Mouse (Mus musculus) cerebellum, postnatal 14 days (tissue): ENCODE measurements at regions not wholly inside any gene's neighbourhood (a gene's known extent, or its start where the extent isn't known, plus 50 kb on each side); places are given as distances from the start of the nearest gene placed in this dataset.

Experiments used
- DNase-seq, 2 experiments: peaks; one replicate each; pipeline ENCODE4 v3.0.0; 2021; ENCODE audit warnings: mixed read lengths in 2 of 2

GRCm38 (mm10) chr6:127349479-127350110 lies 97.0 kb upstream of the Parp11 start:
- no peak for DNase-seq

GRCm38 (mm10) chr6:127351691-127352090 lies 94.9 kb upstream of the Parp11 start:
- DNase-seq: no peak

GRCm38 (mm10) chr6:127355112-127355511 lies 91.5 kb upstream of the Parp11 start:
- no peak for DNase-seq

- DNase-seq: no peak
These were observed 90.2 kb upstream of the Parp11 start for GRCm38 (mm10) chr6:127356442-127356841.

- no peak for DNase-seq
These were observed 87.8 kb upstream of the Parp11 start for GRCm38 (mm10) chr6:127358805-127359204.

GRCm38 (mm10) chr6:127359391-127359874 lies 87.2 kb upstream of the Parp11 start:
- peak; percentile 86 to 91 for DNase-seq

- DNase-seq: no peak
These were observed 84.5 kb upstream of the Parp11 start for GRCm38 (mm10) chr6:127362166-127362565.

- peak; percentile 79 to 81 for DNase-seq
These were observed 83.5 kb upstream of the Parp11 start for GRCm38 (mm10) chr6:127362966-127363752.

- no peak for DNase-seq
These were observed 82.6 kb upstream of the Parp11 start for GRCm38 (mm10) chr6:127363871-127364590.

- DNase-seq: no peak
These were observed 82.0 kb upstream of the Parp11 start for GRCm38 (mm10) chr6:127364591-127365187.

- DNase-seq: no peak
These were observed 81.4 kb upstream of the Parp11 start for GRCm38 (mm10) chr6:127365246-127365645.

GRCm38 (mm10) chr6:127365651-127366050 lies 81.0 kb upstream of the Parp11 start:
- DNase-seq: no peak

GRCm38 (mm10) chr6:127373052-127373451 lies 73.6 kb upstream of the Parp11 start:
- no peak for DNase-seq

GRCm38 (mm10) chr6:127373797-127374463 lies 72.7 kb upstream of the Parp11 start:
- no peak for DNase-seq

GRCm38 (mm10) chr6:127374464-127375143 lies 72.0 kb upstream of the Parp11 start:
- peak in 1 of 2 experiments; percentile 23 for DNase-seq

- DNase-seq: no peak
These were observed 71.5 kb upstream of the Parp11 start for GRCm38 (mm10) chr6:127375144-127375529.

- DNase-seq: no peak
These were observed 70.9 kb upstream of the Parp11 start for GRCm38 (mm10) chr6:127375711-127376199.

GRCm38 (mm10) chr6:127378701-127379100 lies 67.9 kb upstream of the Parp11 start:
- DNase-seq: no peak

GRCm38 (mm10) chr6:127379511-127379910 lies 67.1 kb upstream of the Parp11 start:
- DNase-seq: peak; percentile 65 to 66

GRCm38 (mm10) chr6:127381148-127381888 lies 65.3 kb upstream of the Parp11 start:
- no peak for DNase-seq
